Mouse (Mus musculus) kidney, adult 2 months (tissue): ENCODE data around the gene Tom1l1. TPM values are rescaled to one million over a fixed set of nuclear protein-coding genes. Genes with fewer than 3 reads are reported as not detected.
A peak's percentile ranks its signal among the peaks of the same experiment; 100 is the strongest.
"Not testable (repeated sequence)": the region's sequence is repeated elsewhere in the genome, so short reads cannot be mapped to it uniquely, and the experiment has no call there.

ENCODE experiments used
- DNase-seq: peaks from one replicate; pipeline ENCODE4 v3.0.0; 2021
- H3K27ac ChIP-seq: fragments of 200-500 bp; 2 replicates; pipeline ENCODE4 v1.5.1; 2012; ENCODE audit warnings: low read depth, low read length, control low read depth, inconsistent platforms; ENCODE audit not compliant: insufficient read depth
- H3K27me3 ChIP-seq: fragments of 200-500 bp; replicated peaks from 2 replicates; pipeline ENCODE4 v1.6.1; 2012; ENCODE audit warnings: mild to moderate bottlenecking, moderate library complexity, low read length, inconsistent platforms; ENCODE audit not compliant: control insufficient read depth, insufficient read depth
- H3K36me3 ChIP-seq: fragments of 200-500 bp; 2 replicates; pipeline ENCODE4 v1.6.1; 2012; ENCODE audit warnings: mild to moderate bottlenecking, moderate library complexity, low read length, inconsistent platforms; ENCODE audit not compliant: control insufficient read depth, insufficient read depth
- H3K4me1 ChIP-seq: fragments of 200-500 bp; 2 replicates; pipeline ENCODE4 v1.6.1; 2011; ENCODE audit warnings: low read length; ENCODE audit not compliant: control insufficient read depth, insufficient read depth
- H3K4me3 ChIP-seq: fragments of 200-500 bp; 2 replicates; pipeline ENCODE4 v1.5.1; 2011; ENCODE audit warnings: mild to moderate bottlenecking, low read depth, low read length, control low read depth; ENCODE audit not compliant: insufficient read depth
- CTCF ChIP-seq: fragments of 200-500 bp; conservative IDR thresholded peaks from 2 replicates; pipeline ENCODE4 v1.5.1; 2011; ENCODE audit warnings: low read depth, mild to moderate bottlenecking, control low read depth, low read length, moderate library complexity, mixed read lengths; ENCODE audit not compliant: insufficient read depth, insufficient read length
- POLR2A ChIP-seq: fragments of 200-500 bp; IDR thresholded peaks from one replicate; pipeline ENCODE4 v1.6.1; 2011; ENCODE audit warnings: low read depth, low read length, control low read depth
- WGBS: fragments of 180-500 bp; shearing (Covaris S2); methylation state at CpG from one replicate; pipeline ENCODE4 v1.1.7; 2018; 5-methylcytosine and 5-hydroxymethylcytosine counted together
- polyA plus RNA-seq: library from polyadenylated mRNA; depleted of rRNA; stranded (reverse); fragments of >200 nt; gene quantifications from 2 replicates; pipeline ENCODE4 v1.2.3, GENCODE M21; 2012; rRNA removed

Gene Tom1l1
- 7.0 and 8.4 TPM in 2 replicates for polyA plus RNA-seq

GRCm38 (mm10) chr11:90687460-90688416 lies at the start of gene Tom1l1:
Gene Tom1l1 (minus strand): TSS chr11:90688366.
- no peaks in the 10 kb centered on the region for H3K36me3 ChIP-seq
- peak; percentile 86 for DNase-seq
- H3K27ac ChIP-seq = no peak within 1 kb of the TSS
- TF ChIP-seq CTCF = no peak
- no peak for TF ChIP-seq POLR2A
- 7% methylated on average over 47 of the region's 47 CpGs for WGBS
- no peaks in the 10 kb centered on the region for H3K27me3 ChIP-seq
- H3K4me3 ChIP-seq = peak within 1 kb of the TSS; percentile 74
- 0 out of 2 replicates have a peak, but pooled peaks cover 2% of the 10 kb centered on the region for H3K4me1 ChIP-seq

GRCm38 (mm10) chr11:90733575-90733974 lies 45.4 kb upstream of the Tom1l1 start:
- no peak for DNase-seq
- Histone ChIP-seq H3K4me3 (no peak overlapping the region), H3K27ac (no peak overlapping the region), H3K4me1 (no peaks in the 10 kb centered on the region), H3K27me3 (no peaks in the 10 kb centered on the region), H3K36me3 (no peaks in the 10 kb centered on the region)
- no peak for TF ChIP-seq POLR2A
- 67% methylated on average over 4 of the region's 4 CpGs for WGBS

- no peak for TF ChIP-seq CTCF
- no peak overlapping the region for H3K27ac ChIP-seq
Observed at GRCm38 (mm10) chr11:90727354-90728125, 39.4 kb upstream of the Tom1l1 start.

GRCm38 (mm10) chr11:90726730-90727129 lies 38.6 kb upstream of the Tom1l1 start:
- Histone ChIP-seq H3K27me3 (no peaks in the 10 kb centered on the region), H3K36me3 (no peaks in the 10 kb centered on the region), H3K4me3 (no peak overlapping the region), H3K27ac (no peak overlapping the region), H3K4me1 (no peaks in the 10 kb centered on the region)
- no peak for DNase-seq
- TF ChIP-seq CTCF = no peak
- no peak for TF ChIP-seq POLR2A
- 84% methylated on average over 10 of the region's 10 CpGs for WGBS

More at GRCm38 (mm10) chr11:90727354-90728125, 39.4 kb upstream of the Tom1l1 start:
- H3K4me1 ChIP-seq = no peaks in the 10 kb centered on the region
- H3K27me3 ChIP-seq = no peaks in the 10 kb centered on the region
- WGBS = 78% methylated on average over 10 of the region's 10 CpGs
- no peak for DNase-seq
- H3K4me3 ChIP-seq = no peak overlapping the region
- H3K36me3 ChIP-seq = no peaks in the 10 kb centered on the region

GRCm38 (mm10) chr11:90722304-90722703 lies 34.1 kb upstream of the Tom1l1 start:
- Histone ChIP-seq H3K4me3 (no peak overlapping the region), H3K27me3 (no peaks in the 10 kb centered on the region), H3K27ac (no peak overlapping the region), H3K4me1 (no peaks in the 10 kb centered on the region), H3K36me3 (no peaks in the 10 kb centered on the region)
- 81% methylated on average over 3 of the region's 3 CpGs for WGBS
- no peak for DNase-seq
- TF ChIP-seq POLR2A (no peak), CTCF (no peak)

- no peaks in the 10 kb centered on the region for H3K4me1 ChIP-seq
- 80% methylated on average over 3 of the region's 3 CpGs for WGBS
- H3K27me3 ChIP-seq = no peaks in the 10 kb centered on the region
- no peak for DNase-seq
- TF ChIP-seq POLR2A = no peak
- TF ChIP-seq CTCF = no peak
- no peak overlapping the region for H3K27ac ChIP-seq
- H3K4me3 ChIP-seq = no peak overlapping the region
- H3K36me3 ChIP-seq = no peaks in the 10 kb centered on the region
Observed at GRCm38 (mm10) chr11:90717719-90718118, 29.6 kb upstream of the Tom1l1 start.

- TF ChIP-seq POLR2A (no peak), CTCF (no peak)
Observed at GRCm38 (mm10) chr11:90711596-90711995, 23.4 kb upstream of the Tom1l1 start.

GRCm38 (mm10) chr11:90707134-90707533 lies 19.0 kb upstream of the Tom1l1 start:
- DNase-seq, H3K4me3 ChIP-seq, H3K27me3 ChIP-seq, H3K27ac ChIP-seq, H3K4me1 ChIP-seq, H3K36me3 ChIP-seq: not testable (repeated sequence)
- WGBS = 89% methylated on average over 1 of the region's 1 CpGs

More at GRCm38 (mm10) chr11:90711596-90711995, 23.4 kb upstream of the Tom1l1 start:
- Histone ChIP-seq H3K27me3 (no peaks in the 10 kb centered on the region), H3K27ac (no peak overlapping the region), H3K36me3 (no peaks in the 10 kb centered on the region), H3K4me1 (no peaks in the 10 kb centered on the region), H3K4me3 (no peak overlapping the region)
- WGBS = 41% methylated on average over 9 of the region's 9 CpGs
- no peak for DNase-seq
